Mouse (Mus musculus): Measurements from ENCODE around the gene Arg1.

Gene Arg1

DNA sequence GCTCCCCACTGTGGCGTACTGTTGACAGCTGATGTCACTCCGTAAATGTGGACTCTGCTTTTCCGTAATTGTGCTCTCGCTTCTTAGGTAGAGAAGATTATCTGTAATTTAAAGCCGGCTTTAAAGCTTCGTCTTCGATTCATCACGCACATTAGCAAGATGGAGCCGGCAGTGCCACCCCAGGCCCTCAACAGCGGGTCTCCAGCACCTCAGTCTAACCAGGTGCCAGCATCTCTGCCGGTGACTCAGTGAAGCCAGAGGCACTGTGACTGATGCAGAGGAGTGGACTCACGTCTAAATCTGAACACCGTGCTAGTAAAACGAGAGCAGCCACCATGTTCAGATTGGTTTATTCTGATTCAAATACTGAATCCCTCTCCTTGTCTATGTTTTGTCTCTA is 14.7 kb downstream of the Arg1 start:
- no peak for DNase-seq (ENCODE audit: extremely low spot score)

DNA sequence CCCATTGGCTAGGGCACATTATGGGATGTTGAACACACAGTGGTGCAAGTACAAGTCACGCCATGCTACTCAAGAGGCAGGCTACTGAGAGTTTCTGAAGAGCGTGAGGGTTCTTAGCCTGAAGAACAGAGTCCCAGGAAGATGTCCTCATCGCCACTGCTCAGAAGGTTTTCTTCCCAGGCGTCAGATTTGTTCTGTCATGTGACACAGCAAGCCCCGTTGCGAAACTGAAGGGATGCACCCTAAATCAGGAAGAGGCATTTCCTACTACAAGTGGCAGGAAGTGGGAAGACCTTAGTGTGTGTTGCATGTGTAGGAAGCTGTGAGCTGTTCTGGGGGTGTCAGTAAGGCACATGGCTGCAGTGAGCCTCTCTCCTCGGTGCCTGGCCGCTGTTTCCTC is 16.1 kb downstream of the Arg1 start:
- DNase-seq (ENCODE audit: extremely low spot score) = no peak

DNA sequence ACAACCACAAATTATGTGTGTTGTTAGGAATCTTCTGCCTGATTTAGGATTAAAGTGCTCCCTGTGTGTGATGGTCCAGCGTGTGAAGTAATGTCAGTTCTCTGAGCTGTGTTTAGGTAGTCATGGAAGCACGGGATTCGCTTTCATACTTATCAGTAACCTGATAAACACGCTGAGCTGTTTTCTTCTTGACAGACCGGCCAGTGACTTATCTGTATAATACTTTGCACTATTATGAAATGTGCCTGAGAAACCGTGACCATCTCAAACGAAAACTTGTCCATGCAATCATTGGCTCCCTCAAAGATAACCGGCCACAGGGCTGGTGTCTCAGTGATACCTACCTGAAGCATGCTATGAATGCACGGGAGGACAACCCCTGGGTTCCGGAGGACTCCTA is 21.7 kb downstream of the Arg1 start:
- no peak for DNase-seq (ENCODE audit: extremely low spot score)

DNA sequence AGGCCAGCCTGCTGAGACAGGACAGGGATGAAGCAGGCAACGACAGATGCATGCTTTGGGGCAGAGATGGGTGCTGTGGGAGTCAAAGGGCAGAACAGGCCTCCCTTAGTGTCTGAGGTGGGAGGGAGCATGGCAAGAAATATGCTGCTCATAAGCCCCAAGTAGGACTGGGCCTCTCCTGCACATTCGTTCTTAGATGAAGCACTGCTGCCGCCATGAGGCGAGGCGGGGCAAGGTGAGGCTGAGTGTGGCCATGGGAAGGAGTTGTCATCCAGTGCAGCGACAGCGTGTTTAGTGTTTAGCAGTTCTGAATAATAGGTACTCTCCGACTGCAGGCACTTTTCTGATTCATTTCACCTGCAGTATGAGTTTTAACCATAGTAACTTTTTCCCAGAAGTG is 31.4 kb downstream of the Arg1 start:
- no peak for DNase-seq (ENCODE audit: extremely low spot score)

DNA sequence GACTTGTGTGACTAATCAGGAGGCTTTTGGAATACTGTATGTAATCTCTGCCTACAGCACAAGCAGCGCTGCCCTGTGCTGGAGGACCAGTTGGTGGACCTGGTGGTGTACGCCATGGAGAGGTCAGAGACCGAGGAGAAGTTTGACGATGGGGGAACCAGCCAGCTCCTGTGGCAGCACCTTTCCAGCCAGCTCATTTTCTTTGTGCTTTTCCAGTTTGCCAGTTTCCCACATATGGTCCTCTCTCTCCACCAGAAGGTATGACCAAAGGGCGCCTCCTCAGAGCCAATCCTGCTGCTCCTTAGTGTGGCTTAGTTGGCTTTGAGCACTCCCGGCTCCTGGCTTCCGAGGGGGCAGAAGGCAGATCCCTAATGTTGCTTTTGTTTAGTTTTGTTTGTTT is 38.9 kb downstream of the Arg1 start:
- DNase-seq (ENCODE audit: extremely low spot score) = no peak

DNA sequence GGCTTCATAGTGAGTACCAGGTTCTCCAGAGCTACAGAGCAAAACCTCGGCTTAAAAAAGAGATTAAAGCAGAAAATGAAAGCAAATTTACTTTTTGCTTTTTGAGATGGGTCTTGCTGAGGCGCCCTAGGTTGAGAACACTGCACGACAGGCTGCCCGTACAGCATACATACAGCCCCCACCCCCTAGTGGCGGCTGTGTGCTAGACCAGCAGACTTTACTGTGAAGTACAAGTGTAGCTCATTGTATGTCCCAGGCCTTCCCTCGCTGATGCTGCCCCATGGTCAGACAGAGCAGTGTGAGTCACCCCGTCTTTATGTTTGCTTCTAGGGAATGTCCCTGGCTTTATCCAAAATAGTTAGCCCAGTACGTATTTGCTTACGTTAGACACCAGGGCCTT is 41.3 kb downstream of the Arg1 start:
- DNase-seq (ENCODE audit: extremely low spot score) = peak; percentile 8

DNA sequence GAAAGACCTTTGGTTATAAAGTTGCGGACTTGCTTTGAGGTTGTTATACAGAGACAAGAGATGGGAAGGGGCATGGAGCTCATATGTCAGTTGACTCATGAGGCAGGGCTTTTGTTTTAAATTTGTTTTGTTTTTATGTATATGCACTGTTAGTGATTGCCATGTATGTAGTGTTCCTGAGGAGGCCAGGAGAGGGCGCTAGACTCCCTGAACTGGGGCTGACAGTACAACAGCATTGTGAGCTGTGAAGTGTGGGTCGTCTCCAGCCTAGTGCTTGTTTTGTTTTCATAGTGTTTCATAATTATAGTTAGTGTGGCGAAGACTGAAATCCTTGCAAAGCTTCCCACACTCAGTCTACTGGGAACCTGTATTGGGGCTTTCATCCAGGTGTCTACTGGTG is 53.7 kb downstream of the Arg1 start:
- no peak for DNase-seq (ENCODE audit: extremely low spot score)

DNA sequence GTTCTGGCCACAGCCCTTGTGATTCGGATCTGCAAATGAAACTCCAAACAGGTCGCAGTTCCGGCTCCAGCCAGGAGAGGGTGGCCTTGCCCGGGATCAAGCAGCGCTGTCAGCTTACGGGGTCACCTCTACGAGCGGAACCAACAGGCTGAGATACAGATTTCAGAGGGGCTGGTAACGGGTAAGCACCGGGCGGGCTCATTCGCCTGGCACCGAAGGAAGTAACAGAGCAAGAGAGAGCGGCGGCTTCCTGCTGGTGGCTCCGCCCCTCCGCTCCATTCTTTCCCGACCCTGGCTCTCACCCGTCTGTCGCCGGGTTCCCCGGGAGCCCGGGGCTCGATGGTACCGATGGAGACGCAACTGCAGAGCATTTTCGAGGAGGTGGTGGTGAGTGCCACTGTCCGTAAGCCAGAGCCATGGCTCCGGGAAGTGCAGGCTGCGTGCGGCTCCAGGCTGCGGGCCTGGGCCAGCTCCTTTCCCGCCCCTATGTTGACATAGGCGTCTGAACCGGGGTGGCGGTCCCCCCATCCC is 57.5 kb downstream of the Arg1 start, which contains the start of gene Med23:
TSS of gene Med23 (plus strand) at position 227 of the 531 bp plus-strand sequence.
- peak; percentile 98 for DNase-seq (ENCODE audit: extremely low spot score)
